Mouse (Mus musculus): ENCODE data around the gene Tmem144. TPM values are rescaled to one million over a fixed set of nuclear protein-coding genes. Genes with fewer than 3 reads are reported as not detected.

Gene Tmem144
- total and polyA plus RNA-seq, 2 experiments from 2014 or later, result 1.9 to 2.4 TPM

GRCm38 (mm10) chr3:79875471-79875870 lies 22.9 kb upstream of the Tmem144 start:
- no peak overlapping the region for H3K4me3 ChIP-seq (ENCODE audit: low read depth, low read length)
- H3K27ac ChIP-seq (ENCODE audit: low read depth, low read length), result no peak overlapping the region
- 97% methylated on average over 5 of the region's 5 CpGs for WGBS
- TF ChIP-seq CTCF (IDR thresholded peaks at IDR 0.05), result no peak
- no peaks in the 10 kb centered on the region for H3K27me3 ChIP-seq (ENCODE audit: insufficient read depth, low read length)
- no peaks in the 10 kb centered on the region for H3K9me3 ChIP-seq (ENCODE audit: low read length)
- no peaks in the 10 kb centered on the region for H3K36me3 ChIP-seq (ENCODE audit: insufficient read depth, low read length)
- H3K4me1 ChIP-seq (ENCODE audit: insufficient read depth, low read length), result no peaks in the 10 kb centered on the region
- no peak overlapping the region for H3K9ac ChIP-seq (replicated peaks; ENCODE audit: low read length, poor library complexity, severe bottlenecking)
- no peak for ATAC-seq (ENCODE audit: low FRiP score)
- no peak for DNase-seq (ENCODE audit: low spot score)
- H3K4me2 ChIP-seq (ENCODE audit: low read depth, low read length, poor library complexity, severe bottlenecking), result no peak overlapping the region

GRCm38 (mm10) chr3:79867121-79867709 lies 14.6 kb upstream of the Tmem144 start:
- DNase-seq (ENCODE audit: low spot score), result peak; percentile 86
- H3K9ac ChIP-seq (replicated peaks; ENCODE audit: low read length, poor library complexity, severe bottlenecking), result no peak overlapping the region
- no peak overlapping the region for H3K4me3 ChIP-seq (ENCODE audit: low read depth, low read length)
- ATAC-seq (ENCODE audit: low FRiP score), result peak; percentile 89
- no peaks in the 10 kb centered on the region for H3K4me1 ChIP-seq (ENCODE audit: insufficient read depth, low read length)
- H3K4me2 ChIP-seq (ENCODE audit: low read depth, low read length, poor library complexity, severe bottlenecking), result no peak overlapping the region
- no peak for TF ChIP-seq CTCF (IDR thresholded peaks at IDR 0.05)
- WGBS, result 9% methylated on average over 1 of the region's 1 CpGs
- H3K36me3 ChIP-seq (ENCODE audit: insufficient read depth, low read length), result no peaks in the 10 kb centered on the region
- H3K27ac ChIP-seq (ENCODE audit: low read depth, low read length), result peak overlapping the region; percentile 86
- H3K27me3 ChIP-seq (ENCODE audit: insufficient read depth, low read length), result no peaks in the 10 kb centered on the region
- no peaks in the 10 kb centered on the region for H3K9me3 ChIP-seq (ENCODE audit: low read length)

- DNase-seq (ENCODE audit: low spot score) (peak; percentile 28), ATAC-seq (ENCODE audit: low FRiP score) (peak; percentile 52; the same call in 1 of the 2 replicates)
- no peak overlapping the region for H3K9ac ChIP-seq (replicated peaks; ENCODE audit: low read length, poor library complexity, severe bottlenecking)
- no peak overlapping the region for H3K4me2 ChIP-seq (ENCODE audit: low read depth, low read length, poor library complexity, severe bottlenecking)
- peak overlapping the region; percentile 86 for H3K27ac ChIP-seq (ENCODE audit: low read depth, low read length)
- H3K4me3 ChIP-seq (ENCODE audit: low read depth, low read length), result no peak overlapping the region
- H3K9me3 ChIP-seq (ENCODE audit: low read length), result no peaks in the 10 kb centered on the region
- no peaks in the 10 kb centered on the region for H3K27me3 ChIP-seq (ENCODE audit: insufficient read depth, low read length)
- H3K4me1 ChIP-seq (ENCODE audit: insufficient read depth, low read length), result no peaks in the 10 kb centered on the region
- peak; percentile 52 for TF ChIP-seq CTCF (IDR thresholded peaks at IDR 0.05)
- H3K36me3 ChIP-seq (ENCODE audit: insufficient read depth, low read length), result no peaks in the 10 kb centered on the region
- WGBS, result 55% methylated on average over 9 of the region's 9 CpGs
Measured at GRCm38 (mm10) chr3:79866526-79866925, 14.0 kb upstream of the Tmem144 start.

- H3K27ac ChIP-seq (ENCODE audit: low read depth, low read length), result peak overlapping the region; percentile 86
- 61% methylated on average over 3 of the region's 3 CpGs for WGBS
- H3K27me3 ChIP-seq (ENCODE audit: insufficient read depth, low read length), result no peaks in the 10 kb centered on the region
- no peak overlapping the region for H3K4me2 ChIP-seq (ENCODE audit: low read depth, low read length, poor library complexity, severe bottlenecking)
- H3K4me3 ChIP-seq (ENCODE audit: low read depth, low read length), result no peak overlapping the region
- DNase-seq (ENCODE audit: low spot score), result no peak
- no peaks in the 10 kb centered on the region for H3K4me1 ChIP-seq (ENCODE audit: insufficient read depth, low read length)
- no peak overlapping the region for H3K9ac ChIP-seq (replicated peaks; ENCODE audit: low read length, poor library complexity, severe bottlenecking)
- TF ChIP-seq CTCF (IDR thresholded peaks at IDR 0.05), result no peak
- no peak for ATAC-seq (ENCODE audit: low FRiP score)
- H3K36me3 ChIP-seq (ENCODE audit: insufficient read depth, low read length), result no peaks in the 10 kb centered on the region
- no peaks in the 10 kb centered on the region for H3K9me3 ChIP-seq (ENCODE audit: low read length)
Measured at GRCm38 (mm10) chr3:79866089-79866488, 13.5 kb upstream of the Tmem144 start.

- TF ChIP-seq CTCF (IDR thresholded peaks at IDR 0.05), result no peak
- Histone ChIP-seq H3K9ac (replicated peaks; ENCODE audit: low read length, poor library complexity, severe bottlenecking) (no peak overlapping the region), H3K4me1 (ENCODE audit: insufficient read depth, low read length) (no peaks in the 10 kb centered on the region), H3K9me3 (ENCODE audit: low read length) (no peaks in the 10 kb centered on the region), H3K4me3 (ENCODE audit: low read depth, low read length) (no peak overlapping the region), H3K36me3 (ENCODE audit: insufficient read depth, low read length) (no peaks in the 10 kb centered on the region), H3K27ac (ENCODE audit: low read depth, low read length) (no peak overlapping the region), H3K27me3 (ENCODE audit: insufficient read depth, low read length) (no peaks in the 10 kb centered on the region), H3K4me2 (ENCODE audit: low read depth, low read length, poor library complexity, severe bottlenecking) (no peak overlapping the region)
- DNase-seq (ENCODE audit: low spot score), result no peak
- WGBS, result 70% methylated on average over 7 of the region's 7 CpGs
- no peak for ATAC-seq (ENCODE audit: low FRiP score)
Measured at GRCm38 (mm10) chr3:79864824-79865223, 12.3 kb upstream of the Tmem144 start.

- Histone ChIP-seq H3K9me3 (ENCODE audit: low read length) (no peaks in the 10 kb centered on the region), H3K4me1 (ENCODE audit: insufficient read depth, low read length) (no peaks in the 10 kb centered on the region), H3K4me3 (ENCODE audit: low read depth, low read length) (no peak overlapping the region), H3K4me2 (ENCODE audit: low read depth, low read length, poor library complexity, severe bottlenecking) (no peak overlapping the region), H3K36me3 (ENCODE audit: insufficient read depth, low read length) (no peaks in the 10 kb centered on the region), H3K27ac (ENCODE audit: low read depth, low read length) (no peak overlapping the region), H3K9ac (replicated peaks; ENCODE audit: low read length, poor library complexity, severe bottlenecking) (no peak overlapping the region), H3K27me3 (ENCODE audit: insufficient read depth, low read length) (no peaks in the 10 kb centered on the region)
- ATAC-seq (ENCODE audit: low FRiP score) (no peak), DNase-seq (ENCODE audit: low spot score) (no peak)
- TF ChIP-seq CTCF (IDR thresholded peaks at IDR 0.05), result no peak
- WGBS, result 62% methylated on average over 3 of the region's 3 CpGs
Measured at GRCm38 (mm10) chr3:79858221-79858620, 5.6 kb upstream of the Tmem144 start.
